Mouse (Mus musculus): ENCODE measurements around the gene Wnt8b.

Gene Wnt8b

DNA sequence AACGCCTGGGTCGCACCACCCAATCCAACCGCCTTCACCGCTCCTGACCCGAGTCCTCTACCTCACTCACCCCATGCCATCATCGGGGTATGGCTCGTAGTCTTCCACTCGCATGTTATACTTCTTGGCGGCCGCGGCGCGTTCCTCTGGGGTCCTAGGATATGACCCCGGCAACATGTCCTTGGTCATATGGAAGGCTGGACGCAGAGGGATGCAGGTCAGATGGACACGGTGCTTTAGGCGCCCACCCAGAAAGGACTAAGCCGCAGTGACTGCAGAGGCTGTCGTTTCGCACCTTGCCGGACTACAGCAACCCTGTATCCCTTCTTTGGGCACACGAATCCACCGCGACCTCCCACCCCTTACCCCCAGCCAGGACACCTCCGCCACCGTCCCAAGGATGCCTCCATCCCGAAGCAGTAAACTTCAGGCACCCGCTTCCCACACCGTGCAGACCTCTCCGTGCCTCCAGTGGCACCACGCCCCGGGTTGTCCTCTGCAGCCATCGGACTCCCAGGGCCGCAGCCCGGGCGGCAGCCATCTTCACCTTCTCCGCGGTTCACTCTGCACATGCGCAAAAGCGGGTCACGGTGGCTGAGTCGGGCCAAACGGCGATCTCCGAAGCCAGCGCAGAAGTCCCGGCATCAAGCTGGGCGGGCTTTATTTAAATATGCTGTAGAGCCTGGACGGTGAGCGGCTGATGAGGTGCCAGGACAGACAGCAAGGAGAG lies 61.8 kb downstream of the Wnt8b start, which contains the start of gene Ndufb8:
Ndufb8 (minus strand) TSS at position 580 of the 730 bp plus-strand sequence.
- DNase-seq (ENCODE audit: low read depth, low spot score): peak; percentile 92

DNA sequence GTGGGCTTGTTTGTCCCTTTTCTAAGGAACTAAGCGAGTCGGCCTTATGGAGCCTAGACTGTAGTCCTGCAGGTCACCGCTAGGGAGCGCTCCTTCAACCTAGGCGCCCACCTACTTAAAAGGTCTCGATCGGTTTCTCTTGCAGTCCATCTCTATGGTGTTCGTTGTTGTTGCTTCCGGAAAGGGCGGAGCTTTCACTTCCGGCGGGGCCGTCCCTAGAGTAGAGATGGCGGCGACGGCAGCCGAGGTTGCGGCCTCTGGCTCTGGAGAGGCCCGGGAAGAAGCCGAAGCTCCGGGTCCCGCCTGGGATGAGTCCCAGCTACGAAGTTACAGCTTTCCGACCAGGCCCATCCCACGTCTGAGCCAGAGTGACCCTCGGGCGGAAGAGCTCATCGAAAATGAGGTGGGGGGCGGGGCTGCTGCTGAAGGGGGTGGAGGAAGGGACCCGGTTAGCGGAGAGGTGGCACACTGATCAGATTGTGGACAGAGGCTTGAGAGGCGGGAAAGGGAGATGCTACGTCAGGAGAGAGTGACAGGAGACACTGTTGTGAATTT lies 69.5 kb downstream of the Wnt8b start, which contains the start of gene Hif1an:
Hif1an (plus strand) TSS at position 199 of the 555 bp plus-strand sequence.
- DNase-seq (ENCODE audit: low read depth, low spot score): peak; percentile 97
